21 mouse cellular contexts compared by ENCODE assay signal in the genomic region with DNA sequence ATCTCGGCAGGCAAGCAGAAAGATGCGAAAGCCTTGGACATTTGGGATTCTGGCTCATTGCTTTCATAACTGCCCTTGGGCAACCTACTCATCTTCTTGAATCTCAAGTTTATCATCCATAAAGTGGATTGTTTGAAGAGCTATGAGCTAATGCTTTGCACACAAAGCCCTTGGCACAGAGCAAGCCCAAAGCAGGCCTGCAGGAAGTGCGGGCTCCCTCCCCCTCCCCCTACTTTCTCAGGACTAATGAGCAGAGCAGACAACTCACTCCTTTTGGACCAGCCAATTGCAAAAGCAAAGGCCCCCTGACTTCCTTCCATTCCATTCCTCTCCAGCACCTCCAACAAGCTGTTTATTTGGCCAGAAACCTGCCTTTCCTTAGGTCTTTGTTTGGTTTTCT.
A peak's percentile ranks its signal among the peaks of the same experiment; 100 is the strongest.
DNase-seq lines count a peak whose midpoint lies in the region; ATAC-seq and TF ChIP-seq lines count a peak whose summit lies in the region.
"Had no signal": no experiment of that assay in that cellular context is flagged by ENCODE, and none has a peak within 500 bp of the region (broad histone marks: within the 10 kb centered on the region; RNA-seq: fewer than 3 reads in every experiment).

No protein-coding gene starts in this region.

- H3K9ac ChIP-seq in lung, postnatal 0 days (replicated peaks; ENCODE audit: low read depth), result no peak overlapping the region
- no peak overlapping the region for H3K9ac ChIP-seq in forebrain, embryonic 13.5 days
- H3K9ac ChIP-seq: hindbrain, embryonic 12.5 days; limb, embryonic 15.5 days; liver, embryonic 15.5 days; midbrain, embryonic 15.5 days; neural tube, embryonic 12.5 days had no signal

- 83% methylated on average over 3 of the region's 3 CpGs for WGBS in heart, embryonic 10.5 days
- 56% methylated on average over 3 of the region's 3 CpGs for WGBS in lung, postnatal 0 days
- 85% methylated on average over 3 of the region's 3 CpGs for WGBS in limb, embryonic 10.5 days
- WGBS in forebrain, embryonic 13.5 days, result 78% methylated on average over 3 of the region's 3 CpGs

- H3K4me3 ChIP-seq in heart, embryonic 10.5 days, result no peak overlapping the region
- no peak overlapping the region for H3K4me3 ChIP-seq in lung, postnatal 0 days (ENCODE audit: low read depth, low read length)
- no peak overlapping the region for H3K4me3 ChIP-seq in limb, embryonic 10.5 days
- no peak overlapping the region for H3K4me3 ChIP-seq in forebrain, embryonic 13.5 days
- H3K4me3 ChIP-seq: embryonic facial prominence, embryonic 10.5 days; hindbrain, embryonic 12.5 days; left cerebral cortex, adult 2 months; limb, embryonic 15.5 days; liver, embryonic 15.5 days; midbrain, embryonic 15.5 days; neural tube, embryonic 12.5 days had no signal

- H3K27ac ChIP-seq in heart, embryonic 10.5 days, result no peak overlapping the region
- H3K27ac ChIP-seq in lung, postnatal 0 days (ENCODE audit: low read length), result no peak overlapping the region
- H3K27ac ChIP-seq in limb, embryonic 10.5 days, result peak overlapping the region; percentile 57; the same call in 1 of the 2 replicates
- no peak overlapping the region for H3K27ac ChIP-seq in forebrain, embryonic 13.5 days
- H3K27ac ChIP-seq: embryonic facial prominence, embryonic 10.5 days; hindbrain, embryonic 12.5 days; left cerebral cortex, adult 2 months; limb, embryonic 15.5 days; liver, embryonic 15.5 days; macrophage; midbrain, embryonic 15.5 days; neural tube, embryonic 12.5 days had no signal

- H3K27me3 ChIP-seq in heart, embryonic 10.5 days (ENCODE audit: insufficient read depth, poor library complexity, severe bottlenecking), result no peaks in the 10 kb centered on the region
- H3K27me3 ChIP-seq in lung, postnatal 0 days (replicated peaks; ENCODE audit: insufficient read depth, low read length), result no peaks in the 10 kb centered on the region
- no peaks in the 10 kb centered on the region for H3K27me3 ChIP-seq in limb, embryonic 10.5 days (ENCODE audit: low read depth, poor library complexity, severe bottlenecking)
- H3K27me3 ChIP-seq in forebrain, embryonic 13.5 days, result no peaks in the 10 kb centered on the region
- H3K27me3 ChIP-seq: hindbrain, embryonic 12.5 days; limb, embryonic 15.5 days; liver, embryonic 15.5 days; midbrain, embryonic 15.5 days; neural tube, embryonic 12.5 days had no signal

- TF ChIP-seq EP300 in lung, postnatal 0 days (IDR thresholded peaks at IDR 0.05), result no peak

- H3K4me2 ChIP-seq in lung, postnatal 0 days (replicated peaks; ENCODE audit: low read depth, low read length), result no peak overlapping the region
- H3K4me2 ChIP-seq in forebrain, embryonic 13.5 days, result no peak overlapping the region
- H3K4me2 ChIP-seq: hindbrain, embryonic 12.5 days; limb, embryonic 15.5 days; liver, embryonic 15.5 days; midbrain, embryonic 15.5 days; neural tube, embryonic 12.5 days had no signal

- ATAC-seq in lung, postnatal 0 days, result 0 out of 2 replicates have a peak, but pooled peaks have one; percentile 46
- ATAC-seq in forebrain, embryonic 13.5 days, result no peak
- ATAC-seq: forebrain, embryonic 16.5 days; midbrain, embryonic 15.5 days had no signal

- H3K36me3 ChIP-seq in heart, embryonic 10.5 days, result no peaks in the 10 kb centered on the region
- H3K36me3 ChIP-seq in lung, postnatal 0 days (ENCODE audit: insufficient read depth, low read length), result no peaks in the 10 kb centered on the region
- H3K36me3 ChIP-seq in limb, embryonic 10.5 days, result no peaks in the 10 kb centered on the region
- H3K36me3 ChIP-seq in forebrain, embryonic 13.5 days (ENCODE audit: poor library complexity, severe bottlenecking), result no peaks in the 10 kb centered on the region
- H3K36me3 ChIP-seq: embryonic facial prominence, embryonic 10.5 days; hindbrain, embryonic 12.5 days; limb, embryonic 15.5 days; liver, embryonic 15.5 days; midbrain, embryonic 15.5 days; neural tube, embryonic 12.5 days had no signal

- no peaks in the 10 kb centered on the region for H3K9me3 ChIP-seq in heart, embryonic 10.5 days
- no peaks in the 10 kb centered on the region for H3K9me3 ChIP-seq in lung, postnatal 0 days (ENCODE audit: low read length)
- H3K9me3 ChIP-seq in limb, embryonic 10.5 days (replicated peaks), result no peaks in the 10 kb centered on the region
- H3K9me3 ChIP-seq in forebrain, embryonic 13.5 days (replicated peaks), result no peaks in the 10 kb centered on the region
- H3K9me3 ChIP-seq: embryonic facial prominence, embryonic 10.5 days; hindbrain, embryonic 12.5 days; limb, embryonic 15.5 days; liver, embryonic 15.5 days; midbrain, embryonic 15.5 days; neural tube, embryonic 12.5 days had no signal

- H3K4me1 ChIP-seq in heart, embryonic 10.5 days, result no peaks in the 10 kb centered on the region
- no peaks in the 10 kb centered on the region for H3K4me1 ChIP-seq in lung, postnatal 0 days (ENCODE audit: insufficient read depth, low read depth, low read length)
- H3K4me1 ChIP-seq in limb, embryonic 10.5 days, result peaks cover 19% of the 10 kb centered on the region
- H3K4me1 ChIP-seq in forebrain, embryonic 13.5 days, result no peaks in the 10 kb centered on the region
- H3K4me1 ChIP-seq: embryonic facial prominence, embryonic 10.5 days; hindbrain, embryonic 12.5 days; limb, embryonic 15.5 days; liver, embryonic 15.5 days; midbrain, embryonic 15.5 days; neural tube, embryonic 12.5 days had no signal

- no peak for TF ChIP-seq CTCF in lung, postnatal 0 days (IDR thresholded peaks at IDR 0.05)

- DNase-seq in heart, adult 8-10 months (ENCODE audit: low spot score), result peak; percentile 17
- DNase-seq in heart, embryonic 10.5 days (ENCODE audit: low spot score), result no peak
- DNase-seq in lung, postnatal 0 days (ENCODE audit: low spot score), result peak; percentile 15
- DNase-seq in lung, postnatal 25 days (ENCODE audit: low spot score), result no peak
- no peak for DNase-seq in limb, embryonic 10.5 days (ENCODE audit: low spot score)
- no peak for DNase-seq in testis, postnatal 10 days (ENCODE audit: low spot score)
- DNase-seq: adrenal gland, postnatal 14 days; cerebellum, adult 8-10 months; kidney, adult 11 months; layer of hippocampus, adult 9-11 months; thymus, postnatal 36 days had no signal

Comparison
In these comparisons a context has a peak if more than half of its experiments do, and no peak if none do; other contexts are left out.
1. DNase-seq: peak in heart, adult 8-10 months (single experiment) and lung, postnatal 0 days (single experiment); none in heart, embryonic 10.5 days (single experiment), lung, postnatal 25 days (single experiment), limb, embryonic 10.5 days (single experiment) and testis, postnatal 10 days (single experiment).